Mouse (Mus musculus) small intestine, adult 2 months (tissue): ENCODE data around the gene Adgrf3. TPM values are rescaled to one million over a fixed set of nuclear protein-coding genes. Genes with fewer than 3 reads are reported as not detected.

Experiments used
- H3K27ac ChIP-seq: fragments of 200-500 bp; 2 replicates; pipeline ENCODE4 v1.5.1; 2012; ENCODE audit warnings: low read depth, low read length, control low read depth, inconsistent platforms; ENCODE audit not compliant: insufficient read depth
- H3K27me3 ChIP-seq: fragments of 200-500 bp; 2 replicates; pipeline ENCODE4 v1.6.1; 2012; ENCODE audit warnings: mild to moderate bottlenecking, moderate library complexity, low read length, inconsistent platforms; ENCODE audit not compliant: control insufficient read depth, insufficient read depth
- H3K36me3 ChIP-seq: fragments of 200-500 bp; 2 replicates; pipeline ENCODE4 v1.6.1; 2012; ENCODE audit warnings: mild to moderate bottlenecking, low read length, control low read depth, inconsistent platforms; ENCODE audit not compliant: control insufficient read depth, insufficient read depth
- H3K4me1 ChIP-seq: fragments of 200-500 bp; 2 replicates; pipeline ENCODE4 v1.6.1; 2012; ENCODE audit warnings: low read length, inconsistent platforms, mixed read lengths; ENCODE audit not compliant: control insufficient read depth, insufficient read depth, insufficient read length
- H3K4me3 ChIP-seq: fragments of 200-500 bp; 2 replicates; pipeline ENCODE4 v1.5.1; 2012; ENCODE audit warnings: low read depth, mild to moderate bottlenecking, control low read depth, inconsistent platforms, low read length, moderate library complexity
- CTCF ChIP-seq: fragments of 200-500 bp; IDR thresholded peaks from 2 replicates; pipeline ENCODE4 v1.5.1; 2012; ENCODE audit warnings: low read depth, mild to moderate bottlenecking, control low read depth, inconsistent platforms, low read length, moderate library complexity, mixed read lengths; ENCODE audit not compliant: insufficient replicate concordance, insufficient read length; ENCODE audit errors: extremely low read depth
- POLR2A ChIP-seq: fragments of 200-500 bp; IDR thresholded peaks from 2 replicates; pipeline ENCODE4 v1.6.1; 2012; ENCODE audit warnings: low read depth, mild to moderate bottlenecking, control low read depth, inconsistent platforms, low read length, moderate library complexity
- WGBS: fragments of 180-500 bp; shearing (Covaris S2); methylation state at CpG from one replicate; pipeline ENCODE4 v1.1.7; 2018; 5-methylcytosine and 5-hydroxymethylcytosine counted together
- polyA plus RNA-seq: library from polyadenylated mRNA; depleted of rRNA; stranded (reverse); fragments of >200 nt; gene quantifications from 2 replicates; pipeline ENCODE4 v1.2.3, GENCODE M21; 2012

Gene Adgrf3
- polyA plus RNA-seq, 1 experiment, result 0.04 TPM

GRCm38 (mm10) chr5:30175811-30176210 lies 29.7 kb downstream of the Adgrf3 start:
- peaks cover 65% of the 10 kb centered on the region for H3K36me3 ChIP-seq
- no peaks in the 10 kb centered on the region for H3K27me3 ChIP-seq
- H3K27ac ChIP-seq, result no peak overlapping the region
- peaks cover 5% of the 10 kb centered on the region; the same call in 1 of the 2 replicates for H3K4me1 ChIP-seq
- TF ChIP-seq POLR2A, result no peak
- TF ChIP-seq CTCF, result no peak
- H3K4me3 ChIP-seq, result no peak overlapping the region
- 84% methylated on average over 4 of the region's 4 CpGs for WGBS

GRCm38 (mm10) chr5:30172931-30173692 lies 32.4 kb downstream of the Adgrf3 start:
- Histone ChIP-seq H3K27me3 (no peaks in the 10 kb centered on the region), H3K4me3 (no peak overlapping the region), H3K27ac (no peak overlapping the region), H3K4me1 (peaks cover 8% of the 10 kb centered on the region), H3K36me3 (peaks cover 56% of the 10 kb centered on the region)
- TF ChIP-seq POLR2A (no peak), CTCF (no peak)
- WGBS, result 38% methylated on average over 20 of the region's 20 CpGs

- H3K4me1 ChIP-seq, result peaks cover 8% of the 10 kb centered on the region
- no peak overlapping the region for H3K4me3 ChIP-seq
- TF ChIP-seq CTCF (no peak), POLR2A (no peak)
- H3K27ac ChIP-seq, result no peak overlapping the region
- H3K36me3 ChIP-seq, result peaks cover 51% of the 10 kb centered on the region
- H3K27me3 ChIP-seq, result no peaks in the 10 kb centered on the region
These were observed 33.4 kb downstream of the Adgrf3 start for GRCm38 (mm10) chr5:30172115-30172514.

- 37% methylated on average over 5 of the region's 5 CpGs for WGBS
- TF ChIP-seq CTCF (no peak), POLR2A (no peak)
- Histone ChIP-seq H3K36me3 (peaks cover 38% of the 10 kb centered on the region), H3K4me3 (no peak overlapping the region), H3K4me1 (peaks cover 8% of the 10 kb centered on the region), H3K27me3 (no peaks in the 10 kb centered on the region), H3K27ac (peak overlapping the region; percentile 11)
These were observed 35.1 kb downstream of the Adgrf3 start for GRCm38 (mm10) chr5:30170303-30170940.

- WGBS, result 31% methylated on average over 5 of the region's 5 CpGs
- peaks cover 23% of the 10 kb centered on the region for H3K36me3 ChIP-seq
- TF ChIP-seq CTCF, result no peak
- TF ChIP-seq POLR2A, result no peak
- H3K4me3 ChIP-seq, result no peak overlapping the region
- H3K27me3 ChIP-seq, result no peaks in the 10 kb centered on the region
- H3K27ac ChIP-seq, result no peak overlapping the region
- peaks cover 7% of the 10 kb centered on the region for H3K4me1 ChIP-seq
These were observed 40.1 kb downstream of the Adgrf3 start for GRCm38 (mm10) chr5:30165234-30165946.

- TF ChIP-seq POLR2A (no peak), CTCF (no peak)
- Histone ChIP-seq H3K36me3 (peaks cover 10% of the 10 kb centered on the region), H3K27ac (no peak overlapping the region), H3K4me1 (peaks cover 6% of the 10 kb centered on the region; the same call in 1 of the 2 replicates), H3K27me3 (no peaks in the 10 kb centered on the region), H3K4me3 (no peak overlapping the region)
- WGBS, result 33% methylated on average over 6 of the region's 6 CpGs
These were observed 43.2 kb downstream of the Adgrf3 start for GRCm38 (mm10) chr5:30162339-30162738.

- TF ChIP-seq CTCF (no peak), POLR2A (no peak)
- 33% methylated on average over 1 of the region's 1 CpGs for WGBS
These were observed 43.7 kb downstream of the Adgrf3 start for GRCm38 (mm10) chr5:30161836-30162235.

More at GRCm38 (mm10) chr5:30161836-30162235, 43.7 kb downstream of the Adgrf3 start:
- Histone ChIP-seq H3K27me3 (no peaks in the 10 kb centered on the region), H3K36me3 (peaks cover 10% of the 10 kb centered on the region), H3K4me1 (peaks cover 6% of the 10 kb centered on the region; the same call in 1 of the 2 replicates), H3K27ac (no peak overlapping the region), H3K4me3 (no peak overlapping the region)
